Mouse (Mus musculus): ENCODE results near the gene Ttc19. TPM values are rescaled to one million over a fixed set of nuclear protein-coding genes. Genes with fewer than 3 reads are reported as not detected.

Ttc19 gene
- polyA plus RNA-seq (2015; fragmentation: Nextera tagmentation; extraction: Ambion mirVana), result 3.1 and 3.5 TPM in 2 replicates

GRCm38 (mm10) chr11:62280675-62281600 is at the start of gene Ttc19, which contains the start of gene Zswim7:
Ttc19 (plus strand) TSS chr11:62281473.
Zswim7 (minus strand) TSS chr11:62281375.
- H3K27me3 ChIP-seq, result no peaks in the 10 kb centered on the region
- H3K4me1 ChIP-seq (replicated peaks), result peaks cover 26% of the 10 kb centered on the region
- peak; percentile 94 for ATAC-seq (ENCODE audit: insufficient read depth)
- peak within 1 kb of the TSS; percentile 82 for H3K4me3 ChIP-seq (replicated peaks)
- WGBS (ENCODE audit: insufficient replicate concordance), result under 1% methylated on average over 68 of the region's 68 CpGs
- no peaks in the 10 kb centered on the region for H3K9me3 ChIP-seq (replicated peaks)
- peak within 1 kb of the TSS; percentile 89 for H3K27ac ChIP-seq (replicated peaks)
- peak within 1 kb of the TSS; percentile 97 for H3K4me2 ChIP-seq
- H3K9ac ChIP-seq, result peak within 1 kb of the TSS; percentile 78
- H3K36me3 ChIP-seq (replicated peaks), result peaks cover 5% of the 10 kb centered on the region; the same call in 1 of the 2 replicates

- Histone ChIP-seq H3K27me3 (peaks cover 3% of the 10 kb centered on the region; the same call in 1 of the 2 replicates), H3K9ac (no peak overlapping the region), H3K36me3 (replicated peaks) (no peaks in the 10 kb centered on the region), H3K4me1 (replicated peaks) (peaks cover 7% of the 10 kb centered on the region; the same call in 1 of the 2 replicates), H3K4me2 (no peak overlapping the region), H3K9me3 (replicated peaks) (no peaks in the 10 kb centered on the region), H3K4me3 (replicated peaks) (no peak overlapping the region), H3K27ac (replicated peaks) (no peak overlapping the region)
- WGBS (ENCODE audit: insufficient replicate concordance), result 51% methylated on average over 12 of the region's 12 CpGs
- ATAC-seq (ENCODE audit: insufficient read depth), result no peak
Measured at GRCm38 (mm10) chr11:62240631-62241261, 40.5 kb upstream of the Ttc19 start.

GRCm38 (mm10) chr11:62243871-62244270 is 37.4 kb upstream of the Ttc19 start:
- no peak for ATAC-seq (ENCODE audit: insufficient read depth)
- Histone ChIP-seq H3K36me3 (replicated peaks) (no peaks in the 10 kb centered on the region), H3K27me3 (peaks cover 24% of the 10 kb centered on the region), H3K9me3 (replicated peaks) (no peaks in the 10 kb centered on the region), H3K4me3 (replicated peaks) (no peak overlapping the region), H3K4me2 (no peak overlapping the region), H3K27ac (replicated peaks) (no peak overlapping the region), H3K4me1 (replicated peaks) (peaks cover 15% of the 10 kb centered on the region), H3K9ac (no peak overlapping the region)
- 70% methylated on average over 8 of the region's 8 CpGs for WGBS (ENCODE audit: insufficient replicate concordance)

- H3K9ac ChIP-seq, result no peak overlapping the region
- H3K36me3 ChIP-seq (replicated peaks), result no peaks in the 10 kb centered on the region
- ATAC-seq (ENCODE audit: insufficient read depth), result no peak
- peaks cover 21% of the 10 kb centered on the region for H3K4me1 ChIP-seq (replicated peaks)
- no peaks in the 10 kb centered on the region for H3K9me3 ChIP-seq (replicated peaks)
- 65% methylated on average over 4 of the region's 4 CpGs for WGBS (ENCODE audit: insufficient replicate concordance)
- no peak overlapping the region for H3K27ac ChIP-seq (replicated peaks)
- no peak overlapping the region for H3K4me2 ChIP-seq
- peaks cover 30% of the 10 kb centered on the region for H3K27me3 ChIP-seq
- no peak overlapping the region for H3K4me3 ChIP-seq (replicated peaks)
Measured at GRCm38 (mm10) chr11:62244471-62244870, 36.8 kb upstream of the Ttc19 start.

- H3K9ac ChIP-seq, result no peak overlapping the region
- H3K4me2 ChIP-seq, result peak overlapping the region; percentile 93
- H3K4me1 ChIP-seq (replicated peaks), result peaks cover 17% of the 10 kb centered on the region
- H3K27ac ChIP-seq (replicated peaks), result no peak overlapping the region
- peak overlapping the region; percentile 60 for H3K4me3 ChIP-seq (replicated peaks)
- no peak for ATAC-seq (ENCODE audit: insufficient read depth)
- H3K9me3 ChIP-seq (replicated peaks), result no peaks in the 10 kb centered on the region
- peaks cover 63% of the 10 kb centered on the region for H3K27me3 ChIP-seq
- WGBS (ENCODE audit: insufficient replicate concordance), result 27% methylated on average over 18 of the region's 18 CpGs
- no peaks in the 10 kb centered on the region for H3K36me3 ChIP-seq (replicated peaks)
Measured at GRCm38 (mm10) chr11:62247759-62248400, 33.4 kb upstream of the Ttc19 start.

- H3K4me1 ChIP-seq (replicated peaks), result peaks cover 17% of the 10 kb centered on the region
- H3K9ac ChIP-seq, result no peak within 1 kb of the TSS; the same call in 1 of the 2 replicates
- H3K36me3 ChIP-seq (replicated peaks), result no peaks in the 10 kb centered on the region
- H3K27me3 ChIP-seq, result peaks cover 68% of the 10 kb centered on the region
- under 1% methylated on average over 69 of the region's 69 CpGs for WGBS (ENCODE audit: insufficient replicate concordance)
- peak within 1 kb of the TSS; percentile 93 for H3K4me2 ChIP-seq
- H3K27ac ChIP-seq (replicated peaks), result no peak within 1 kb of the TSS
- peak within 1 kb of the TSS; percentile 60 for H3K4me3 ChIP-seq (replicated peaks)
- ATAC-seq (ENCODE audit: insufficient read depth), result peak; percentile 75
- H3K9me3 ChIP-seq (replicated peaks), result no peaks in the 10 kb centered on the region
Measured at GRCm38 (mm10) chr11:62248401-62249244, 32.6 kb upstream of the Ttc19 start, which contains the start of gene Adora2b. Adora2b (plus strand) TSS chr11:62248984.

GRCm38 (mm10) chr11:62249266-62250037 is 31.8 kb upstream of the Ttc19 start:
- 5% methylated on average over 35 of the region's 35 CpGs for WGBS (ENCODE audit: insufficient replicate concordance)
- H3K27ac ChIP-seq (replicated peaks), result no peak overlapping the region
- peak overlapping the region; percentile 93 for H3K4me2 ChIP-seq
- H3K9me3 ChIP-seq (replicated peaks), result no peaks in the 10 kb centered on the region
- no peak overlapping the region; the same call in 1 of the 2 replicates for H3K9ac ChIP-seq
- H3K27me3 ChIP-seq, result peaks cover 71% of the 10 kb centered on the region
- peak overlapping the region; percentile 60 for H3K4me3 ChIP-seq (replicated peaks)
- no peaks in the 10 kb centered on the region for H3K36me3 ChIP-seq (replicated peaks)
- ATAC-seq (ENCODE audit: insufficient read depth), result no peak
- peaks cover 17% of the 10 kb centered on the region for H3K4me1 ChIP-seq (replicated peaks)

- Histone ChIP-seq H3K9ac (no peak overlapping the region), H3K4me3 (replicated peaks) (no peak overlapping the region), H3K27me3 (peaks cover 71% of the 10 kb centered on the region), H3K36me3 (replicated peaks) (no peaks in the 10 kb centered on the region), H3K9me3 (replicated peaks) (no peaks in the 10 kb centered on the region), H3K4me1 (replicated peaks) (peaks cover 17% of the 10 kb centered on the region), H3K27ac (replicated peaks) (no peak overlapping the region), H3K4me2 (no peak overlapping the region)
- WGBS (ENCODE audit: insufficient replicate concordance), result 21% methylated on average over 11 of the region's 11 CpGs
- no peak for ATAC-seq (ENCODE audit: insufficient read depth)
Measured at GRCm38 (mm10) chr11:62251047-62251446, 30.2 kb upstream of the Ttc19 start.

- Histone ChIP-seq H3K9me3 (replicated peaks) (no peaks in the 10 kb centered on the region), H3K27ac (replicated peaks) (no peak overlapping the region), H3K27me3 (peaks cover 52% of the 10 kb centered on the region), H3K9ac (no peak overlapping the region), H3K36me3 (replicated peaks) (no peaks in the 10 kb centered on the region), H3K4me3 (replicated peaks) (no peak overlapping the region), H3K4me2 (no peak overlapping the region), H3K4me1 (replicated peaks) (peaks cover 14% of the 10 kb centered on the region)
- ATAC-seq (ENCODE audit: insufficient read depth), result no peak
- WGBS (ENCODE audit: insufficient replicate concordance), result 63% methylated on average over 5 of the region's 5 CpGs
Measured at GRCm38 (mm10) chr11:62253380-62253779, 27.9 kb upstream of the Ttc19 start.

GRCm38 (mm10) chr11:62259214-62259613 is 22.1 kb upstream of the Ttc19 start:
- no peak overlapping the region for H3K9ac ChIP-seq
- ATAC-seq (ENCODE audit: insufficient read depth), result no peak
- no peak overlapping the region for H3K4me3 ChIP-seq (replicated peaks)
- H3K4me1 ChIP-seq (replicated peaks), result no peaks in the 10 kb centered on the region
- no peaks in the 10 kb centered on the region for H3K36me3 ChIP-seq (replicated peaks)
- H3K27me3 ChIP-seq, result peaks cover 10% of the 10 kb centered on the region
- H3K27ac ChIP-seq (replicated peaks), result no peak overlapping the region
- WGBS (ENCODE audit: insufficient replicate concordance), result 38% methylated on average over 5 of the region's 5 CpGs
- H3K9me3 ChIP-seq (replicated peaks), result no peaks in the 10 kb centered on the region
- H3K4me2 ChIP-seq, result no peak overlapping the region

Data from liver, embryonic 15.5 days (tissue).